Mouse (Mus musculus) C3H10T1/2 (cell line): ENCODE data around the gene Slco3a1. TPM values are rescaled to one million over a fixed set of nuclear protein-coding genes. Genes with fewer than 3 reads are reported as not detected.

ENCODE experiments used
- polyA plus RNA-seq, 2 experiments: library from polyadenylated mRNA; unstranded; fragments of >200 nt; fragmentation: generic; extraction: Trizol; gene quantifications; one replicate each; pipeline ENCODE4 v1.2.1; 2012; ENCODE audit warnings: missing spikeins in 2 of 2

Slco3a1 gene
- 1 to 10 TPM; 3.8 to 8.3 TPM for polyA plus RNA-seq

GRCm38 (mm10) chr7:74554608-74555311 is at the start of gene Slco3a1:
Gene Slco3a1 (minus strand): TSS chr7:74554780.

